Mouse (Mus musculus) bone marrow, adult 2 months (tissue): ENCODE results near the gene Snx13. TPM values are rescaled to one million over a fixed set of nuclear protein-coding genes. Genes with fewer than 3 reads are reported as not detected.

Source experiments
- H3K27ac ChIP-seq: fragments of 200-500 bp; 2 replicates; pipeline ENCODE4 v1.5.1; 2012; ENCODE audit warnings: low read depth, mild to moderate bottlenecking, control low read depth, inconsistent platforms, low read length; ENCODE audit not compliant: control insufficient read depth, poor library complexity, insufficient read depth
- H3K4me1 ChIP-seq: fragments of 200-500 bp; 2 replicates; pipeline ENCODE4 v1.6.1; 2011; ENCODE audit warnings: low read length; ENCODE audit not compliant: control insufficient read depth, insufficient read depth
- H3K4me3 ChIP-seq: fragments of 200-500 bp; replicated peaks from 2 replicates; pipeline ENCODE3; 2011; ENCODE audit warnings: mild to moderate bottlenecking, low read depth, low read length, control low read depth; ENCODE audit not compliant: control insufficient read depth
- CTCF ChIP-seq: fragments of 200-500 bp; IDR thresholded peaks from 2 replicates; pipeline ENCODE4 v1.5.1; 2011; ENCODE audit warnings: low read length, control low read depth; ENCODE audit not compliant: control insufficient read depth, insufficient read depth
- POLR2A ChIP-seq: fragments of 200-500 bp; IDR thresholded peaks from 2 replicates; pipeline ENCODE4 v1.6.1; 2011; ENCODE audit warnings: low read depth, mild to moderate bottlenecking, control low read depth, low read length, borderline replicate concordance; ENCODE audit not compliant: control insufficient read depth
- WGBS: fragments of 180-500 bp; shearing (Covaris S2); methylation state at CpG from one replicate; pipeline ENCODE4 v1.1.7; 2018; 5-methylcytosine and 5-hydroxymethylcytosine counted together
- polyA plus RNA-seq: library from polyadenylated mRNA; stranded (reverse); fragments of >200 nt; gene quantifications from 2 replicates; pipeline ENCODE4 v1.2.4, GENCODE M21; 2011; ENCODE audit warnings: low replicate concordance; ENCODE audit not compliant: missing spikeins, insufficient read depth, insufficient read length

Gene Snx13
- 5.9 and 9.1 TPM in 2 replicates for polyA plus RNA-seq

DNA sequence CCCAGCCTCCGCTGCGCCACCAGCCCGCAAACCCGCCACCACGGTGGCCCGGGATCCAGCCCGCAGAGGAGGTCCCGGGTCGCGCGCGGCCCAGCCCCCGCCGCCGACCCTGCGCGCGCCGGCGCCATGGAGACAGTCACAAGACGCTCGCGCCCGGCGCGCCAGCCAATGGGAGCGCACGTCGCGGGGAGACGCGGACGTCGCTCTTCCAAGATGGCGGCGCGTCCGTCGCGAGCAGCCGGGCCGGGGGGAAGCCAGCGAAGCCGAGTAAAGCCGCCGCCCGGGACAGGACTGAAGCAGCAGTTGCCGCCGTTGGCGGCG, at the start of gene Snx13:
Gene Snx13 (plus strand): TSS at position 188 of the 321 bp plus-strand sequence.
- WGBS, result 0% methylated on average over 50 of the region's 51 CpGs
- peak within 1 kb of the TSS; percentile 99 for H3K4me3 ChIP-seq
- TF ChIP-seq CTCF, result no peak
- TF ChIP-seq POLR2A, result peak; percentile 80; the same call in 1 of the 2 replicates
- H3K27ac ChIP-seq, result peak within 1 kb of the TSS; percentile 99
- H3K4me1 ChIP-seq, result peaks cover 1% of the 10 kb centered on the region; the same call in 1 of the 2 replicates

DNA sequence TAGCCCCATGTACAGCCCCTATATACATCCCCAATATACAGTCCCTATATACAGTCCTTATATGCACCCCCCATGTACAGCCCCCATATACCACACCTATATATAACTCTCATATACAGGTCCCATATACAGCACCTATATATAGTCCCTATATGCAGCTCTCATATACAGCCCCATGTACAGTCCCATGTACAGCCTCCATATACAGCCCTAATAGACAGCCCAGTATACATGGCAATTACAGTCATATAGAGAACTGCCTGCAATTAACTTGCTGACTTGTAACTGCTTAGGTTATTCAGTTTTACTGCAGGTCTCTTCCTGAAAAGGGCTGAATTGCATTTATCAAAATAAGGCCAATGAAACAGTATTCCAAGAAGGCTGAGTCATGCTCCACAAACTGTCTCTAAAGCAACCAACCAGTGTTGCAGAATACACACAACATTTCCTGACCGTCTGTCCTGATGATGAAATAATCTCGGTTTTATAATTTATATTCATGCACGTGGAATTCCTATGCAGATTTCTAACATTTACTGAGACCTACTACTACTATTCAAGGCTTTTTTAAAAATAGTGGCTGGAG, 49.3 kb upstream of the Snx13 start:
- H3K4me1 ChIP-seq, result no peaks in the 10 kb centered on the region; the same call in 1 of the 2 replicates
- 16% methylated on average over 3 of the region's 3 CpGs for WGBS
- H3K27ac ChIP-seq, result no peak overlapping the region
- TF ChIP-seq CTCF (no peak), POLR2A (no peak)
- no peak overlapping the region for H3K4me3 ChIP-seq

DNA sequence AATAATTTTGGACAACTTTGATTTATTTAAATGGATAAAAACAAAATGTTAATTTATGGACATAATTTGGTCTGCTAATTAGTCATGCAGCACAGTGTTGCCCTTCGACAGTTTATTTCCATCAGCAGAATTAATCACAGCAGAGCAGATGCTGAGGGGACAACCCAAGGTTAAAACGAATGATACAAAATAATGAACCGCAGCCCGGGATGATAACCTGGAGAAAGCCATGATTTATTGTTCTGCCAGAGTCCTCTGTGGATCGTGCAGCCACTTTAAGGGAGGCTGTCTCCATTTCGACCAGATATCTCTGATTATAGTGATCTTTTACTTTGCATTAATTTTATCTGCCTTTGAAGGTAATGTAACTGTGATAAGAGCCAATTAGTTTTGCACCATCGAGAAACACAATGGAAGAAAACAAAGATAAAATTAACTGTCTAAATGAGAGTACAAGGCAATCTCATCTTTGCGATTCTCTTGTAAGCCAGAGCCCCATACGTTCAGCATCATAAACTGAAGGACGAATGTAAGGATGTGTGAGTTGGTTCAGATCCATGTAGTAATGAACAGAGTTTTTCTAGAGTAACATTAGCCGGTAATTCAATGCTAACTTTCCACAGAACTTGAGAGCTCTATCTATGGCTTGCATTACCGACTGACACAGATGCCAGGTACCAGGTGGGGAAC, 48.1 kb upstream of the Snx13 start:
- WGBS, result 79% methylated on average over 12 of the region's 12 CpGs
- no peak overlapping the region for H3K27ac ChIP-seq
- no peaks in the 10 kb centered on the region; the same call in 1 of the 2 replicates for H3K4me1 ChIP-seq
- TF ChIP-seq POLR2A (no peak), CTCF (no peak)
- H3K4me3 ChIP-seq, result no peak overlapping the region

DNA sequence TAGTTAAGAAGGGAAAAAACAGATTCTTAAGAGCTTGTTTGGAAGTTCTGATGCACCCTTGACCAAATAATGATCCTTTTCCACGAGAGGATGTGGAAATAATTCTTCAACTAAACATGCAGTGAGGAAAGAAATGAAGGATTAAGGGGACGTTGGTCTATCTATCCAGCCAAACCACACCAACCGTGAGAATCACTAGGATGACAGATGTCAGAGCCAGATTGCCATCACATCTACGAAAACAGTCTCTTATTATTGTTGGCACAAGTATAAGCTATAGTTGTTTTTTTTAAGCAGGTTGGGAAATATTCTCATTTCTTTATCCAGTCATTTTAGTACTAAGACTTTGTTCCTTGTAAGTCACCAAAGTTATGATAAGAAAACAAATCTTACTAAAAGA, 46.7 kb upstream of the Snx13 start:
- Histone ChIP-seq H3K4me1 (no peaks in the 10 kb centered on the region; the same call in 1 of the 2 replicates), H3K4me3 (no peak overlapping the region), H3K27ac (no peak overlapping the region)
- 41% methylated on average over 4 of the region's 4 CpGs for WGBS
- TF ChIP-seq CTCF, result no peak
- no peak for TF ChIP-seq POLR2A

DNA sequence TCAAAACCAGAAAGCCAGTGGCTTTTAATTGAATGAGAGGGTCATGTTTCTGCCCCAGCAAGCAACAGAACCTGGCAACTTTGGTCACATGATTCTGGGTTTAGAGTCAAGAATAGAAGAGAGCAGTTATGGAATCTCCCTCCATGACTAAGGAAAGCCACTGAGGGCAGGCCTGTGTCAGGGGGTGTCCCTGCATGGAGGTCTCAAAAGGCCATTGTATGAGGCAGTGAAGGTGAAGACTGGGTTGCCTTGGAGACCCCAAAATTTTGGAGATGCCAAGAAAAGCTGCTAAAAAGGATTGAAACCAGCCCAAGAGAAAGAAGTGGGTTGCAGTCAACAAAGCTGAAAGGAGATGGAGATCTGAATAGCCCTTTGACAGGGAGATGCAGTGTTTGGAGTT, 41.2 kb upstream of the Snx13 start:
- TF ChIP-seq POLR2A (no peak), CTCF (no peak)
- Histone ChIP-seq H3K4me3 (no peak overlapping the region), H3K4me1 (no peaks in the 10 kb centered on the region), H3K27ac (no peak overlapping the region)

DNA sequence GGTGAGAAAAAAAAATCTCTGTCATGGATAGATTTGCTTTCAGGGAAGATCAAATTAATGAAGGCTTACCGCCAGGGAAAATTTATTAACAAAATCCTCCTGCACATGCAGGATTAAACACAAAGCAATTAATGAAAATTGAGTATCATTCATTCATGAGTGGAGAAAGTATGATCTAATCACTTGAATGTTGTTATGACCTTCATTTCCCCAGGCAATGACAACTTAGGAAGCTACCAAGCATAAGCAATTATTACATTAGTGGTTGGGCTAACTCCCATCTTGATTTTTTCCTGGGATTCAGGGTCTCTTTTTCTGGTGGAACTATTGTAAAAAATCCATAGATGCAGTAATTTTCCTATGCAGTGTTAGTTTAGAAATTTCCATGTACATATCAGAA, 39.1 kb upstream of the Snx13 start:
- H3K27ac ChIP-seq, result no peak overlapping the region
- TF ChIP-seq CTCF (no peak), POLR2A (no peak)
- no peaks in the 10 kb centered on the region for H3K4me1 ChIP-seq
- WGBS, result 90% methylated on average over 1 of the region's 1 CpGs
- no peak overlapping the region for H3K4me3 ChIP-seq

DNA sequence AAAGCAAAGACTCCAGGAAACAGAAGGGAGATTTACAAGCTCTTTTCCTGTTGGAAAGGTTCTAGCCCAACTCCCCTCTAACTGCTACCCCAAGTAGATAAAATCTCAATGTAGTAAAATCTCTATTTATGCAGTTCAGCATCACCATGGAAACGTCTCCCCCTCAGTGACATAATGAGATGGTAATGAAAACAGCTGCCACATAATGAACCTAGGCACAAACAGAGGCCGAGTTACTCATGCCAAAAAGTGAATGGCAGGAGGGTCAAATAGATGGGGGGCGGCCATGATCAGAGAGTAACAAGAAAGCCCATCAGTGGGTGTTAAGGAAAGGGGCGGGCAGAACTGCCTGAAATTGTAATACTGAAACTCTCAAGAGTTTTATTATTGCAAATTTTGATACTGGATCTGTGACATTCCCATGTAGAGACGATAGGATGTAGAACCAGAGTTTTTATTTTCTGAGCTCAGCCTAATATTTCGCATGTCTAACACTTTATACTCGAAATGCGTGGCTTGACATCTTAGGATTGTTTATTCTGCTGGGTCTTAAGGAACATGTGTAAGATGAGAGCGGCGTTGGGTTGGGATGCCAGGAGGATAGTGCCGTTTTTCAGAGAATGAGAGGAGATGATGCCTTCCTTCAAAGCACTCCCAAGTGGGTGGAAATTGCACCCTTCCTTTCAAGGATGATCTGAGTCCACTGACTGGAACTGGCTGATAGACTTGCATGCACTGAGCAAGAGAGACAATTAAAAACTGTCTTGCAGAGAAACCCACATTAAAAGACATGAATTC, 38.4 kb upstream of the Snx13 start:
- Histone ChIP-seq H3K4me3 (no peak overlapping the region), H3K4me1 (no peaks in the 10 kb centered on the region), H3K27ac (no peak overlapping the region)
- TF ChIP-seq CTCF, result no peak
- TF ChIP-seq POLR2A, result no peak
- WGBS, result 83% methylated on average over 11 of the region's 11 CpGs

DNA sequence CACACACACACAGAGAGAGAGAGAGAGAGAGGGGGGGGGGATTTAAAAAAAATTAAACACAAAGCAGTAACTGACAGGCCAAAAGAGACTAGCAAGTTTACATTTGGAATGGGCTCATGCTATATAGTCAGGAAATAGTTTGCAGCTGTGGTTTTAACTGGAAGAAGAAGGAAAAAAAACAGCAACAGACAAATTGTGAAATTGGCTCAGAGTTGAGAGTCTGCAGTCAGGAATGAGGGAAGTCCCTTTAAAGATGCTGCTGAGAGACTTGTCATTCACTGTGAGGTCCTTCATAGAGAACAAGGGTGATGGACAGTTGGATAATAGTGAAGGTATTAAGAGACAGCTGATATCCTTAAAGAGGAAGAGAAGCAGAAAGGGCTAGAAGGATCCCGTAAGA, 35.5 kb upstream of the Snx13 start:
- 48% methylated on average over 1 of the region's 1 CpGs for WGBS
- Histone ChIP-seq H3K27ac (no peak overlapping the region), H3K4me1 (no peaks in the 10 kb centered on the region; the same call in 1 of the 2 replicates), H3K4me3 (no peak overlapping the region)
- TF ChIP-seq POLR2A, result no peak
- TF ChIP-seq CTCF, result no peak
